Mouse (Mus musculus) C2C12 (cell line): ENCODE results near the gene Emc6. TPM values are rescaled to one million over a fixed set of nuclear protein-coding genes. Genes with fewer than 3 reads are reported as not detected.

ENCODE experiments used
- H3K27me3 ChIP-seq: one replicate; pipeline ENCODE4 v1.6.1; 2011; ENCODE audit not compliant: control insufficient read depth, insufficient read depth, insufficient read length
- H3K36me3 ChIP-seq: one replicate; pipeline ENCODE4 v1.6.1; 2011; ENCODE audit not compliant: control insufficient read depth, insufficient read depth
- H3K4me3 ChIP-seq: one replicate; pipeline ENCODE4 v1.5.1; 2011; ENCODE audit warnings: mild to moderate bottlenecking, control low read depth; ENCODE audit not compliant: poor library complexity, insufficient read depth, severe bottlenecking
- H3K79me2 ChIP-seq: one replicate; pipeline ENCODE4 v1.6.1; 2011; ENCODE audit not compliant: control insufficient read depth, insufficient read depth
- H3K79me3 ChIP-seq: one replicate; pipeline ENCODE4 v1.6.1; 2011; ENCODE audit warnings: low read depth, control low read depth
- H3ac ChIP-seq: one replicate; pipeline ENCODE3; 2011; ENCODE audit warnings: low read depth; ENCODE audit not compliant: control insufficient read depth, insufficient read length
- CEBPB ChIP-seq: IDR thresholded peaks from one replicate; pipeline ENCODE4 v1.6.1; 2011; ENCODE audit warnings: low read depth, mild to moderate bottlenecking, control low read depth, moderate library complexity
- CTCF ChIP-seq: IDR thresholded peaks from one replicate; pipeline ENCODE4 v1.5.1; 2011; ENCODE audit not compliant: control insufficient read depth, insufficient read depth, insufficient read length
- FOSL1 ChIP-seq: IDR thresholded peaks from one replicate; pipeline ENCODE4 v1.8.0; 2011; ENCODE audit warnings: mild to moderate bottlenecking, low read length; ENCODE audit not compliant: poor library complexity, insufficient read depth, severe bottlenecking
- MAX ChIP-seq: IDR thresholded peaks from one replicate; pipeline ENCODE4 v1.6.1; 2011; ENCODE audit warnings: mild to moderate bottlenecking, control low read depth
- MYOD1 ChIP-seq: IDR thresholded peaks from one replicate; pipeline ENCODE4 v1.6.1; 2011; ENCODE audit warnings: low read depth; ENCODE audit not compliant: control insufficient read depth, insufficient read length
- MYOG ChIP-seq: IDR thresholded peaks from one replicate; pipeline ENCODE4 v1.6.1; 2011; ENCODE audit not compliant: control insufficient read depth, insufficient read length; ENCODE audit errors: extremely low read depth
- USF1 ChIP-seq: IDR thresholded peaks from one replicate; pipeline ENCODE4 v1.6.1; 2011; ENCODE audit warnings: low read depth, mild to moderate bottlenecking, control low read depth, moderate library complexity
- polyA plus RNA-seq: library from polyadenylated mRNA; unstranded; fragments of >200 nt; fragmentation: generic; extraction: Trizol; gene quantifications from one replicate; pipeline ENCODE4 v1.2.1, GENCODE M21; 2012; ENCODE audit warnings: missing spikeins

Emc6 gene
- polyA plus RNA-seq, 1 experiment: 71.6 TPM

GRCm38 (mm10) chr11:73199879-73200278 is 23.0 kb upstream of the Emc6 start:
- H3K79me3 ChIP-seq: no peaks in the 10 kb centered on the region
- no peaks in the 10 kb centered on the region for H3K27me3 ChIP-seq
- no peaks in the 10 kb centered on the region for H3K36me3 ChIP-seq
- H3K4me3 ChIP-seq: peak overlapping the region; percentile 48
- H3ac ChIP-seq: no peak overlapping the region
- no peak for TF ChIP-seq CEBPB
- TF ChIP-seq CTCF: no peak
- TF ChIP-seq MYOG: no peak
- TF ChIP-seq MAX: no peak
- no peak for TF ChIP-seq FOSL1
- no peak for TF ChIP-seq USF1
- TF ChIP-seq MYOD1: no peak
- H3K79me2 ChIP-seq: no peaks in the 10 kb centered on the region

GRCm38 (mm10) chr11:73199230-73199712 is 22.4 kb upstream of the Emc6 start, which contains the start of gene Shpk:
Gene Shpk (plus strand): TSS chr11:73199460.
- Histone ChIP-seq H3K79me3 (no peaks in the 10 kb centered on the region), H3ac (peak within 1 kb of the TSS; percentile 79), H3K4me3 (peak within 1 kb of the TSS; percentile 48), H3K27me3 (no peaks in the 10 kb centered on the region), H3K79me2 (no peaks in the 10 kb centered on the region), H3K36me3 (no peaks in the 10 kb centered on the region)
- TF ChIP-seq MAX: peak; percentile 46
- no peak for TF ChIP-seq CTCF

DNA sequence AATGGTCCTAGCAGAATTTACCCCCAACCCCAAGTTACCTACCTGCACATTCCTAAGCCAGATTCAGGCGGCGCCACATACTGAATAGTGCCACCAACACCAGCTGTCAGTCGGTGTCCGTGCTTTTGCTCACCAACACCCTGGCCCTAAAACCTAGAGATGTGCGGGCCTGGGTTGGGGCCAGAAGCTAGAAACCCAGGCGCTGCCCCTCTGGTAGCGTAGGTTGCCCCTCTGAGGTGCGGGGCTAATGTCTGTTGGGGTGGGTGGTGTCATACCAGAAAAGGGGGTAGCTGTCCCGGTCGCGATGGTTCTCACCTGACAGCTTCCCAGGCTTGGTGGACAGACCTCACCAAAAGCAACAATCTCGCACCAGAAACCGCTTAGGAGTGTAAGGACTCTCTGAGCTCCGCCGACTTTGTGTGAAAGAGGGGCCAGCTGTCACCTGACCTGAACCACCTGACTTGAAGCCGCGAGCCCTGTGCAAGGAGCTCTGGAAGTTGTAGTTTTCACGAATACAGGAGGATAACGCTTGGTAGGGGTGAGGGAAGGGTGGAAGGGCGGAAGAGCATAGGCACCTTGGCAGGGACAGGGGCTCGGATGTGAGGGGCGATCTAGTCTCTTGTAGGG is 21.9 kb upstream of the Emc6 start, which contains the start of gene Ctns:
Ctns (minus strand) TSS at position 440 of the 627 bp plus-strand sequence.
- Histone ChIP-seq H3K79me3 (no peaks in the 10 kb centered on the region), H3K79me2 (no peaks in the 10 kb centered on the region), H3K27me3 (no peaks in the 10 kb centered on the region), H3K36me3 (no peaks in the 10 kb centered on the region), H3K4me3 (peak within 1 kb of the TSS; percentile 48), H3ac (peak within 1 kb of the TSS; percentile 79)
- TF ChIP-seq FOSL1: no peak
- TF ChIP-seq USF1: peak; percentile 91

GRCm38 (mm10) chr11:73198190-73198589 is 21.4 kb upstream of the Emc6 start:
- H3K79me2 ChIP-seq: no peaks in the 10 kb centered on the region
- no peaks in the 10 kb centered on the region for H3K36me3 ChIP-seq
- peak overlapping the region; percentile 48 for H3K4me3 ChIP-seq
- no peaks in the 10 kb centered on the region for H3K27me3 ChIP-seq
- TF ChIP-seq USF1: no peak
- TF ChIP-seq FOSL1: no peak
- no peak for TF ChIP-seq MAX
- no peak for TF ChIP-seq CTCF
- no peak for TF ChIP-seq CEBPB
- TF ChIP-seq MYOD1: no peak
- TF ChIP-seq MYOG: no peak
- H3ac ChIP-seq: no peak overlapping the region
- no peaks in the 10 kb centered on the region for H3K79me3 ChIP-seq

- H3K27me3 ChIP-seq: no peaks in the 10 kb centered on the region
- no peak for TF ChIP-seq MAX
- no peak for TF ChIP-seq CEBPB
- no peak for TF ChIP-seq MYOG
- TF ChIP-seq USF1: no peak
- no peak for TF ChIP-seq MYOD1
- TF ChIP-seq FOSL1: no peak
- TF ChIP-seq CTCF: no peak
These were observed 17.6 kb upstream of the Emc6 start for GRCm38 (mm10) chr11:73194444-73194843.

GRCm38 (mm10) chr11:73193047-73193446 is 16.2 kb upstream of the Emc6 start:
- H3K36me3 ChIP-seq: no peaks in the 10 kb centered on the region
- TF ChIP-seq MYOD1 (no peak), CEBPB (no peak), MAX (no peak), CTCF (no peak), MYOG (no peak), FOSL1 (no peak), USF1 (no peak)

More at GRCm38 (mm10) chr11:73194444-73194843, 17.6 kb upstream of the Emc6 start:
- Histone ChIP-seq H3K79me3 (no peaks in the 10 kb centered on the region), H3K36me3 (no peaks in the 10 kb centered on the region), H3ac (no peak overlapping the region), H3K79me2 (no peaks in the 10 kb centered on the region), H3K4me3 (no peak overlapping the region)

More at GRCm38 (mm10) chr11:73193047-73193446, 16.2 kb upstream of the Emc6 start:
- no peaks in the 10 kb centered on the region for H3K27me3 ChIP-seq
- H3K4me3 ChIP-seq: no peak overlapping the region
- no peak overlapping the region for H3ac ChIP-seq
- no peaks in the 10 kb centered on the region for H3K79me2 ChIP-seq
- no peaks in the 10 kb centered on the region for H3K79me3 ChIP-seq
